10 mouse cellular contexts compared by ENCODE assay signal in the genomic region with DNA sequence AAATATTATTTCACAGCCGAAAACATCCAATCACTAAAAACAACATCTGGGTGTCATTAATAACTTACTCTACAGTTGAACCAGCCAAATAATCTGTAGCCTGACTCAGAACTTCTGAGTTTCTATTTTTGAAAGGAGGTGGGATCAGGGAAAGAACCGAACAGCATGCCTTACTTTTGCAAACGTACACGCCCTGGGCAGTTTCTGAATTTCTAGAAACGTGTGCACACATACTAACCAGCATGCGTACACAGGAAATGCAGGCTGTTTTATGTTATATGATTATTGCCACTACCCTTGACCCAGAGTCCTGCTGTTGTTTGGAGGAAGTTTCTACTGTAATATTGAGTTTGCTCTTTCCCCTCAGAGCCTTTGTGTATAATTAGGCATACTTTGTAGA.
DNase-seq lines count a peak whose midpoint lies in the region; ATAC-seq and TF ChIP-seq lines count a peak whose summit lies in the region.
"Had no signal": no experiment of that assay in that cellular context is flagged by ENCODE, and none has a peak within 500 bp of the region (broad histone marks: within the 10 kb centered on the region; RNA-seq: fewer than 3 reads in every experiment).

No protein-coding gene starts in this region.

- H3K4me1 ChIP-seq in hindbrain, embryonic 13.5 days (replicated peaks), result peaks cover 31% of the 10 kb centered on the region
- H3K4me1 ChIP-seq in hindbrain, embryonic 10.5 days (replicated peaks), result peaks cover 32% of the 10 kb centered on the region
- 0 out of 2 replicates have a peak, but pooled peaks cover 4% of the 10 kb centered on the region for H3K4me1 ChIP-seq in midbrain, embryonic 11.5 days (ENCODE audit: control insufficient read depth, insufficient read depth, low read length)
- H3K4me1 ChIP-seq in midbrain, embryonic 16.5 days (ENCODE audit: control insufficient read depth, insufficient read depth, low read length), result peaks cover 5% of the 10 kb centered on the region
- H3K4me1 ChIP-seq in intestine, postnatal 0 days (replicated peaks; ENCODE audit: control insufficient read depth, insufficient read depth, low read length), result peaks cover 22% of the 10 kb centered on the region
- peaks cover 6% of the 10 kb centered on the region; the same call in 1 of the 2 replicates for H3K4me1 ChIP-seq in liver, embryonic 11.5 days (replicated peaks; ENCODE audit: control insufficient read depth, insufficient read depth, low read length)

- H3K36me3 ChIP-seq in hindbrain, embryonic 13.5 days, result no peaks in the 10 kb centered on the region
- no peaks in the 10 kb centered on the region for H3K36me3 ChIP-seq in hindbrain, embryonic 10.5 days
- H3K36me3 ChIP-seq in midbrain, embryonic 11.5 days (ENCODE audit: control insufficient read depth, insufficient read depth, low read length), result no peaks in the 10 kb centered on the region
- H3K36me3 ChIP-seq in midbrain, embryonic 16.5 days (ENCODE audit: control insufficient read depth, insufficient read depth, low read length), result no peaks in the 10 kb centered on the region
- H3K36me3 ChIP-seq in intestine, postnatal 0 days (ENCODE audit: control insufficient read depth, insufficient read depth), result no peaks in the 10 kb centered on the region
- H3K36me3 ChIP-seq in liver, embryonic 11.5 days (ENCODE audit: control insufficient read depth, insufficient read depth, low read length), result no peaks in the 10 kb centered on the region

- no peaks in the 10 kb centered on the region for H3K27me3 ChIP-seq in hindbrain, embryonic 13.5 days
- H3K27me3 ChIP-seq in hindbrain, embryonic 10.5 days (ENCODE audit: insufficient read depth, poor library complexity, severe bottlenecking), result no peaks in the 10 kb centered on the region
- no peaks in the 10 kb centered on the region for H3K27me3 ChIP-seq in midbrain, embryonic 11.5 days (ENCODE audit: control insufficient read depth, insufficient read depth, low read length)
- H3K27me3 ChIP-seq in midbrain, embryonic 16.5 days (ENCODE audit: control insufficient read depth, insufficient read depth, low read depth, low read length), result no peaks in the 10 kb centered on the region
- H3K27me3 ChIP-seq in intestine, postnatal 0 days (replicated peaks; ENCODE audit: control insufficient read depth, insufficient read depth, low read length), result no peaks in the 10 kb centered on the region
- H3K27me3 ChIP-seq in liver, embryonic 11.5 days (replicated peaks; ENCODE audit: control insufficient read depth, insufficient read depth, low read length), result no peaks in the 10 kb centered on the region

- TF ChIP-seq CTCF in intestine, postnatal 0 days (IDR thresholded peaks at IDR 0.05; ENCODE audit: low read depth), result no peak

- no peak overlapping the region for H3K9ac ChIP-seq in hindbrain, embryonic 13.5 days
- no peak overlapping the region for H3K9ac ChIP-seq in midbrain, embryonic 11.5 days (ENCODE audit: low read length)
- no peak overlapping the region for H3K9ac ChIP-seq in midbrain, embryonic 16.5 days (ENCODE audit: low read depth, low read length)
- H3K9ac ChIP-seq in intestine, postnatal 0 days (ENCODE audit: low read depth, low read length), result no peak overlapping the region
- H3K9ac ChIP-seq in liver, embryonic 11.5 days (ENCODE audit: low read depth, low read length), result no peak overlapping the region

- 89% methylated on average over 6 of the region's 6 CpGs for WGBS in hindbrain, embryonic 13.5 days
- 91% methylated on average over 6 of the region's 6 CpGs for WGBS in hindbrain, embryonic 10.5 days
- WGBS in midbrain, embryonic 11.5 days, result 91% methylated on average over 6 of the region's 6 CpGs
- 80% methylated on average over 6 of the region's 6 CpGs for WGBS in midbrain, embryonic 16.5 days
- WGBS in intestine, postnatal 0 days, result 22% methylated on average over 6 of the region's 6 CpGs
- WGBS in liver, embryonic 11.5 days, result 72% methylated on average over 6 of the region's 6 CpGs

- 0 out of 2 replicates have a peak overlapping the region, but pooled peaks have one; percentile 18 for H3K27ac ChIP-seq in hindbrain, embryonic 13.5 days
- H3K27ac ChIP-seq in hindbrain, embryonic 10.5 days, result no peak overlapping the region
- H3K27ac ChIP-seq in midbrain, embryonic 11.5 days (ENCODE audit: low read depth, low read length), result no peak overlapping the region
- no peak overlapping the region for H3K27ac ChIP-seq in midbrain, embryonic 16.5 days (ENCODE audit: low read length)
- H3K27ac ChIP-seq in intestine, postnatal 0 days (ENCODE audit: low read depth, low read length), result no peak overlapping the region
- H3K27ac ChIP-seq in liver, embryonic 11.5 days (ENCODE audit: low read depth, low read length), result no peak overlapping the region; the same call in 1 of the 2 replicates

- H3K4me3 ChIP-seq in hindbrain, embryonic 13.5 days, result no peak overlapping the region
- H3K4me3 ChIP-seq in hindbrain, embryonic 10.5 days, result no peak overlapping the region
- H3K4me3 ChIP-seq in midbrain, embryonic 11.5 days (ENCODE audit: low read depth, low read length), result no peak overlapping the region
- H3K4me3 ChIP-seq in midbrain, embryonic 16.5 days (ENCODE audit: low read depth, low read length), result no peak overlapping the region
- no peak overlapping the region for H3K4me3 ChIP-seq in intestine, postnatal 0 days (ENCODE audit: low read depth, low read length)
- no peak overlapping the region for H3K4me3 ChIP-seq in liver, embryonic 11.5 days (ENCODE audit: low read depth, low read length)

- no peaks in the 10 kb centered on the region for H3K9me3 ChIP-seq in hindbrain, embryonic 13.5 days
- H3K9me3 ChIP-seq in hindbrain, embryonic 10.5 days, result no peaks in the 10 kb centered on the region
- H3K9me3 ChIP-seq in midbrain, embryonic 11.5 days (ENCODE audit: control insufficient read depth, low read length), result no peaks in the 10 kb centered on the region
- no peaks in the 10 kb centered on the region for H3K9me3 ChIP-seq in midbrain, embryonic 16.5 days (replicated peaks; ENCODE audit: control insufficient read depth, low read length, poor library complexity, severe bottlenecking)
- no peaks in the 10 kb centered on the region for H3K9me3 ChIP-seq in intestine, postnatal 0 days (ENCODE audit: control insufficient read depth)
- H3K9me3 ChIP-seq in liver, embryonic 11.5 days (ENCODE audit: control insufficient read depth, low read length), result no peaks in the 10 kb centered on the region

- DNase-seq in hindbrain, embryonic 10.5 days (ENCODE audit: low spot score), result no peak
- peak; percentile 51 for DNase-seq in midbrain, embryonic 11.5 days (ENCODE audit: low spot score, missing footprints)
- DNase-seq in ovary, postnatal 36 days (ENCODE audit: low spot score), result no peak
- no peak for DNase-seq in liver, embryonic 11.5 days (ENCODE audit: low spot score)
- DNase-seq: kidney, postnatal 4 days; left cerebral cortex, postnatal 4 days had no signal

- no peak overlapping the region for H3K4me2 ChIP-seq in hindbrain, embryonic 13.5 days
- H3K4me2 ChIP-seq in midbrain, embryonic 11.5 days, result no peak overlapping the region
- no peak overlapping the region for H3K4me2 ChIP-seq in midbrain, embryonic 16.5 days (ENCODE audit: low read length)
- H3K4me2 ChIP-seq in intestine, postnatal 0 days (replicated peaks; ENCODE audit: low read depth), result no peak overlapping the region; the same call in 1 of the 2 replicates
- H3K4me2 ChIP-seq in liver, embryonic 11.5 days, result no peak overlapping the region

- no peak for ATAC-seq in hindbrain, embryonic 13.5 days (ENCODE audit: low FRiP score)
- ATAC-seq in midbrain, embryonic 11.5 days (ENCODE audit: low FRiP score), result no peak
- no peak for ATAC-seq in midbrain, embryonic 16.5 days
- ATAC-seq in intestine, postnatal 0 days, result peak; percentile 82
- no peak for ATAC-seq in liver, embryonic 11.5 days (replicated peaks; ENCODE audit: low FRiP score)
- ATAC-seq: forebrain, embryonic 14.5 days had no signal
